Comparison of ENCODE assay signal across 9 mouse cellular contexts in genomic region chr15:97780611-97781031, GRCm38 (mm10). TPM values are rescaled to one million over a fixed set of nuclear protein-coding genes. Genes with fewer than 3 reads are reported as not detected.
A peak's percentile ranks its signal among the peaks of the same experiment; 100 is the strongest.
DNase-seq lines count a peak whose midpoint lies in the region; ATAC-seq and TF ChIP-seq lines count a peak whose summit lies in the region.
"Had no signal": no experiment of that assay in that cellular context is flagged by ENCODE, and none has a peak within 500 bp of the region (broad histone marks: within the 10 kb centered on the region; RNA-seq: fewer than 3 reads in every experiment).

No protein-coding gene starts in this region.

- H3K36me3 ChIP-seq in stomach, postnatal 0 days (ENCODE audit: control insufficient read depth, insufficient read depth, low read length): no peaks in the 10 kb centered on the region

- DNase-seq in adrenal gland, adult 2 months: peak; percentile 18
- no peak for DNase-seq in adrenal gland, postnatal 25 days
- DNase-seq in right cerebral cortex, adult 18-20 months: peak; percentile 51
- DNase-seq in right cerebral cortex, postnatal 4 days: no peak
- peak; percentile 75 to 93 for DNase-seq in kidney, postnatal 25 days
- no peak for DNase-seq in stomach, postnatal 0 days (ENCODE audit: low spot score)
- no peak for DNase-seq in cerebellum, adult 9-11 months

- no peak overlapping the region for H3K4me2 ChIP-seq in stomach, postnatal 0 days (replicated peaks; ENCODE audit: low read depth)

- H3K4me1 ChIP-seq in stomach, postnatal 0 days (replicated peaks; ENCODE audit: control insufficient read depth, insufficient read depth): 0 out of 2 replicates have a peak, but pooled peaks cover 2% of the 10 kb centered on the region

- H3K9me3 ChIP-seq in stomach, postnatal 0 days (ENCODE audit: control insufficient read depth, low read length): no peaks in the 10 kb centered on the region

- no peak for TF ChIP-seq EP300 in stomach, postnatal 0 days (optimal IDR thresholded peaks at IDR 0.05)

- no peak overlapping the region for H3K9ac ChIP-seq in stomach, postnatal 0 days (ENCODE audit: low read length)

- H3K27me3 ChIP-seq in stomach, postnatal 0 days (ENCODE audit: control insufficient read depth, insufficient read depth, low read length): no peaks in the 10 kb centered on the region

- no peak overlapping the region for H3K4me3 ChIP-seq in stomach, postnatal 0 days (ENCODE audit: low read depth, low read length)

- H3K27ac ChIP-seq in stomach, postnatal 0 days (replicated peaks): peak overlapping the region; percentile 49; the same call in 1 of the 2 replicates

- no peak for TF ChIP-seq CTCF in stomach, postnatal 0 days (IDR thresholded peaks at IDR 0.05; ENCODE audit: low read depth)

- WGBS in stomach, postnatal 0 days: 59% methylated on average over 12 of the region's 12 CpGs

- no peak for ATAC-seq in stomach, postnatal 0 days (ENCODE audit: low FRiP score, low TSS enrichment)
- no peak for ATAC-seq in frontal cortex, adult (ENCODE audit: low TSS enrichment)

RNA-seq across cellular contexts. Expression of gene Slc48a1, which starts 2.3 kb away (rescaled TPM):
- total RNA-seq in adrenal gland, adult 2 months (2021): 100 to 1,000 TPM; 116 to 158 TPM
- polyA plus RNA-seq in adrenal gland, adult 2 months (2012; rRNA removed): 204 and 217 TPM in 2 replicates
- total RNA-seq in adrenal gland, postnatal 25 days (2021): 92.4 and 108 TPM in 2 replicates
- polyA plus RNA-seq in stomach, postnatal 0 days (2015; fragmentation: Nextera tagmentation; extraction: Ambion mirVana): 36.7 and 40.7 TPM in 2 replicates

RNA-seq across cellular contexts. Expression of gene Rapgef3, which starts 12.8 kb away (rescaled TPM):
- total RNA-seq in adrenal gland, adult 2 months (2021): 10 to 100 TPM; 13.4 to 18.6 TPM
- polyA plus RNA-seq in adrenal gland, adult 2 months (2012; rRNA removed): 44.5 and 52.6 TPM in 2 replicates
- 16.9 and 26.0 TPM in 2 replicates for total RNA-seq in adrenal gland, postnatal 25 days (2021)
- polyA plus RNA-seq in stomach, postnatal 0 days (2015; fragmentation: Nextera tagmentation; extraction: Ambion mirVana): 3.2 and 4.2 TPM in 2 replicates

RNA-seq across cellular contexts. Expression of gene Endou, which starts 49.5 kb away (rescaled TPM):
- total RNA-seq in adrenal gland, adult 2 months (2021): under 1 TPM; 0.35 to 0.66 TPM
- polyA plus RNA-seq in adrenal gland, adult 2 months (2012; rRNA removed): 0.38 and 0.66 TPM in 2 replicates
- 0.71 and 0.82 TPM in 2 replicates for total RNA-seq in adrenal gland, postnatal 25 days (2021)
- 37.0 and 38.3 TPM in 2 replicates for polyA plus RNA-seq in stomach, postnatal 0 days (2015; fragmentation: Nextera tagmentation; extraction: Ambion mirVana)
- polyA plus RNA-seq: embryonic facial prominence, embryonic 11.5 days had no signal

Comparison
In these comparisons a context has a peak if more than half of its experiments do, and no peak if none do; other contexts are left out.
1. DNase-seq: peak in adrenal gland, adult 2 months (single experiment), right cerebral cortex, adult 18-20 months (single experiment) and kidney, postnatal 25 days (2 of 2); none in adrenal gland, postnatal 25 days (single experiment), right cerebral cortex, postnatal 4 days (single experiment), stomach, postnatal 0 days (single experiment) and cerebellum, adult 9-11 months (single experiment).